Mouse (Mus musculus): ENCODE results near the gene Egr2.
A peak's percentile ranks its signal among the peaks of the same experiment; 100 is the strongest.

DNA sequence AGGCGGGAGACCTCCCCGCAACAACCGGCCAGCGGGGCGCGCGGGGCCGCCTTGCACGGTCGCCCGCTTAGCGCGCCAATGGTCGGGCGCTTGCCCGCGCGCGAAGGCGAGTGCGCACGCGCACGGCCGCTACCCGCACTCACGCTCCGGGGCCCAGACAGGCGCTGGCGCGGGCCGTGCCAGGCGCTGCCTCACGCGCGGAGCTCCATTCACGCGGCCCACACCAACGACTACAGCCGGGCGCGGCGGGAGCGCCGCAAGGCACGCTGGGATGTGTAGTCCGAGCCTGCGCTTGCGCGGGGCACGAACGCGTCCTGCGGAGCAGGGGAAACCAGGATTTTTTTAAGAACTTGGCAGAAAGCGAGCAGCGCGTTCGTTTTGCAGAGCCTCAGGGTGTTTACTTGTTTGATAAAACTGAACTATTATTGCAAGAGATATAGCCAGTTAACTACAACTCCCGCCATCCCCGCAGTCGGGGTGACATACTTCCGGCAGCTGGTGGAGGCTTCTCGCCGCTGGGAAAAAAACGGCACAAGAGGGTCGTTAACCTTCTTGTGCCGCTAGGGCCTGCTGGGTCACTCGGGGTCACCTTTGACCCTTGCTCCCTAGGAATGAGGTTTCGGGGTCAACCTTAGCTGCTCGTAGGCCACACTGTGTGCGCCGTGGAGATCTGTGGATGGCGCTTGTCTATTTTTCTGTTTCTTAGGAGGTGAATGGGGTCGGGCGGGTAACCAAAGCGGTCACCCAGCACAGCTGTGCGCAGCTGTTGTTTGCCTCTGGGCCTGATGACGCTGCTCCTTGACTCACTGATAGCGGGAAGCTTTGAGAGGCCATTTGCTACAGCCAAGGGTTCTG lies 13.8 kb downstream of the Egr2 start, which contains the start of gene Ado:
- TF ChIP-seq CTCF (IDR thresholded peaks at IDR 0.05; ENCODE audit: insufficient read depth, low read length) (peak; percentile 28; the same call in 1 of the 2 replicates), POLR2A (IDR thresholded peaks at IDR 0.05; ENCODE audit: borderline replicate concordance, extremely low read depth, low read depth, low read length) (peak; percentile 74; the same call in 1 of the 2 replicates)

Data from lung, adult 2 months (tissue).